Mouse (Mus musculus): Measurements from ENCODE around the gene 2410131K14Rik. TPM values are rescaled to one million over a fixed set of nuclear protein-coding genes. Genes with fewer than 3 reads are reported as not detected.

Gene 2410131K14Rik
- polyA plus RNA-seq, 1 experiment from 2014 or later: 5.1 TPM

GRCm38 (mm10) chr5:118294086-118294864, 49.2 kb downstream of the 2410131K14Rik start:
- peak overlapping the region; percentile 60 for H3K4me2 ChIP-seq (ENCODE audit: low read depth, low read length)
- peak overlapping the region; percentile 26; the same call in 1 of the 2 replicates for H3K9ac ChIP-seq (ENCODE audit: low read length)
- peak; percentile 88 for ATAC-seq (replicated peaks; ENCODE audit: extremely low read depth, insufficient read depth, low FRiP score)
- WGBS: 19% methylated on average over 23 of the region's 23 CpGs
- peak overlapping the region; percentile 69 for H3K27ac ChIP-seq (ENCODE audit: low read length)
- H3K9me3 ChIP-seq (replicated peaks; ENCODE audit: control insufficient read depth, low read length): no peaks in the 10 kb centered on the region
- peaks cover 3% of the 10 kb centered on the region for H3K27me3 ChIP-seq (ENCODE audit: control insufficient read depth, insufficient read depth, low read length)
- peak overlapping the region; percentile 43 for H3K4me3 ChIP-seq (ENCODE audit: low read length)
- H3K36me3 ChIP-seq (ENCODE audit: control insufficient read depth, insufficient read depth): no peaks in the 10 kb centered on the region
- peaks cover 12% of the 10 kb centered on the region for H3K4me1 ChIP-seq (ENCODE audit: control insufficient read depth, insufficient read depth, low read length)

DNA sequence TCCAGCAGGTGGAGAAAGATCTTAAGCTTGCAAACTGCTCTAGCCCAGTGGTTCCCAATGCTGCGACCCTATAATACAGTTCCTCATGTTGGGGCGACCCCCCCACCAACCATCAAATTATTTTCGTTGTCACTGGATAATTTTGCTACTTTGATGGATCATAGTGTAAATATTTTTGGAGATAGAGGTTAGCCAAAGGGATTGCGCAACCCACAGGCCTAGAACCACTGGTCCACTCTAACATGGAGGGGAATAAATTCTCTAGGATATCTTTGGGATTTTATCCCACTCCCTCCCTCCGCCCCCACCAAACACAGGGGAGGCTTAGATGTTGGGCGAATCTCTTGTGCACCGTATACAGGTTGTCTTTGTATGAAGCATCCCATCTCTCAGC, 49.8 kb downstream of the 2410131K14Rik start:
- WGBS: 77% methylated on average over 7 of the region's 7 CpGs
- no peak for ATAC-seq (replicated peaks; ENCODE audit: extremely low read depth, insufficient read depth, low FRiP score)
- no peaks in the 10 kb centered on the region for H3K36me3 ChIP-seq (ENCODE audit: control insufficient read depth, insufficient read depth)
- H3K9ac ChIP-seq (ENCODE audit: low read length): no peak overlapping the region
- H3K9me3 ChIP-seq (replicated peaks; ENCODE audit: control insufficient read depth, low read length): no peaks in the 10 kb centered on the region
- H3K4me3 ChIP-seq (ENCODE audit: low read length): no peak overlapping the region
- H3K4me1 ChIP-seq (ENCODE audit: control insufficient read depth, insufficient read depth, low read length): peaks cover 12% of the 10 kb centered on the region
- H3K27me3 ChIP-seq (ENCODE audit: control insufficient read depth, insufficient read depth, low read length): peaks cover 3% of the 10 kb centered on the region
- H3K27ac ChIP-seq (ENCODE audit: low read length): peak overlapping the region; percentile 69
- H3K4me2 ChIP-seq (ENCODE audit: low read depth, low read length): peak overlapping the region; percentile 60

DNA sequence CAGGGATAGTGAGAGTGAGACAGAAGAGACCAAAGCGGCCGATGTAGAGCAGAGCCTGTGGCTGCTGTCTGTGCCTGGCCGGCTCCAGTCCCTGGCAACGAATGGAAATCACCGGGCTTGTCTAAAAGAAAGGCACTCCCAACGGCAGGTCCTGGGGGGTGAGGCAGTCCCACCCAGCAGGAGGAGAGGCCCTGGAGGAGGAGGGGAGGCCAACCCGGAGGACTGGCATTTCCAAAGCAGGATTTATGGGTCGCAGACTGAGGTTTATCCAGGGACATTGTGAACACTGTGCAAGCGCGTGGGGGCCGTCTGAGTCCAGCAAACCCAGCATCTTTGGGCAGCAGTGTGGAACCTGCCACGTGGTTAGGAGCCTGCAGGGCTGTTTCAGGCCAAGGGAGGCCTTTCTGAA, 52.3 kb downstream of the 2410131K14Rik start:
- Histone ChIP-seq H3K27ac (ENCODE audit: low read length) (no peak overlapping the region), H3K4me2 (ENCODE audit: low read depth, low read length) (no peak overlapping the region), H3K36me3 (ENCODE audit: control insufficient read depth, insufficient read depth) (no peaks in the 10 kb centered on the region), H3K4me1 (ENCODE audit: control insufficient read depth, insufficient read depth, low read length) (peaks cover 12% of the 10 kb centered on the region), H3K4me3 (ENCODE audit: low read length) (no peak overlapping the region), H3K9me3 (replicated peaks; ENCODE audit: control insufficient read depth, low read length) (no peaks in the 10 kb centered on the region), H3K27me3 (ENCODE audit: control insufficient read depth, insufficient read depth, low read length) (no peaks in the 10 kb centered on the region; the same call in 1 of the 2 replicates), H3K9ac (ENCODE audit: low read length) (no peak overlapping the region)
- ATAC-seq (replicated peaks; ENCODE audit: extremely low read depth, insufficient read depth, low FRiP score): no peak
- whole genome bisulfite sequencing: 25% methylated on average over 12 of the region's 12 CpGs

GRCm38 (mm10) chr5:118299720-118300400, 54.8 kb downstream of the 2410131K14Rik start:
- no peaks in the 10 kb centered on the region; the same call in 1 of the 2 replicates for H3K27me3 ChIP-seq (ENCODE audit: control insufficient read depth, insufficient read depth, low read length)
- 77% methylated on average over 11 of the region's 11 CpGs for WGBS
- no peak for ATAC-seq (replicated peaks; ENCODE audit: extremely low read depth, insufficient read depth, low FRiP score)

GRCm38 (mm10) chr5:118302466-118303155, 57.6 kb downstream of the 2410131K14Rik start:
- 66% methylated on average over 9 of the region's 9 CpGs for WGBS

More at GRCm38 (mm10) chr5:118299720-118300400, 54.8 kb downstream of the 2410131K14Rik start:
- no peak overlapping the region for H3K27ac ChIP-seq (ENCODE audit: low read length)
- peaks cover 4% of the 10 kb centered on the region; the same call in 1 of the 2 replicates for H3K4me1 ChIP-seq (ENCODE audit: control insufficient read depth, insufficient read depth, low read length)
- no peak overlapping the region for H3K9ac ChIP-seq (ENCODE audit: low read length)
- no peaks in the 10 kb centered on the region for H3K9me3 ChIP-seq (replicated peaks; ENCODE audit: control insufficient read depth, low read length)
- H3K4me3 ChIP-seq (ENCODE audit: low read length): no peak overlapping the region
- H3K4me2 ChIP-seq (ENCODE audit: low read depth, low read length): no peak overlapping the region
- no peaks in the 10 kb centered on the region for H3K36me3 ChIP-seq (ENCODE audit: control insufficient read depth, insufficient read depth)

DNA sequence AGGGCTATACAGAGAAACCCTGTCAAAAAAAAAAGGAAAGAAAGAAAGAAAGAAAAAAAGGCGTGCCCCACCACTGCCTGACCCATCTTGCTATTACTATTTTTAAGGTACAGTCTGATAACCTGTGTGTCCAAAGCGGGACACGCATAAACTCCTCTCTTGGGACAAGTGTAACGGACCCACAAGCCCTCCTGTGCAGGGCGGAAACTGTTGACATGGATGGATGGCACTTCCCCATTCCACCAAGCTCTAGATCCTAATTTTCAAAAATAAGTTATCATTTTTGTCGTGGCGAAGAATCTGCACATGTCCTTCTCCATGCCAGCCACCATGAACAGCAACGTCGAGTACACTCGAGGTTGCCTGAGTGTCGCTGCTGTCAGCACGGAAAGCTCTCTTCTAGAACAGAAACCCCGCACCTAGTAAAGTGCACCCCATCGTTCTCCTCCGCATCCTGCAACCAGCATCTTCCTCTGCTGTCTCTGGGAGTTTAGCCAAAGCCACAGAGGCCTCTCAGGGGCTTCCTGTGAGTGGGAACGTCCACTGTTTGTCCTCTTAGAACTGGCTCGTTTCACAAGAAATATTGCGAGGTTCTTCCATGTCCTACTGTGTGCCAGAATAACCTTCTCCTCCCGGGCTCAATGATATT, 60.1 kb downstream of the 2410131K14Rik start:
- WGBS: 68% methylated on average over 19 of the region's 19 CpGs
- no peak overlapping the region for H3K4me3 ChIP-seq (ENCODE audit: low read length)
- no peak overlapping the region for H3K9ac ChIP-seq (ENCODE audit: low read length)
- ATAC-seq (replicated peaks; ENCODE audit: extremely low read depth, insufficient read depth, low FRiP score): no peak
- no peaks in the 10 kb centered on the region for H3K9me3 ChIP-seq (replicated peaks; ENCODE audit: control insufficient read depth, low read length)
- H3K27me3 ChIP-seq (ENCODE audit: control insufficient read depth, insufficient read depth, low read length): no peaks in the 10 kb centered on the region
- no peak overlapping the region for H3K4me2 ChIP-seq (ENCODE audit: low read depth, low read length)
- no peak overlapping the region for H3K27ac ChIP-seq (ENCODE audit: low read length)
- H3K36me3 ChIP-seq (ENCODE audit: control insufficient read depth, insufficient read depth): no peaks in the 10 kb centered on the region
- H3K4me1 ChIP-seq (ENCODE audit: control insufficient read depth, insufficient read depth, low read length): no peaks in the 10 kb centered on the region

More at GRCm38 (mm10) chr5:118302466-118303155, 57.6 kb downstream of the 2410131K14Rik start:
- Histone ChIP-seq H3K27ac (ENCODE audit: low read length) (no peak overlapping the region), H3K9me3 (replicated peaks; ENCODE audit: control insufficient read depth, low read length) (no peaks in the 10 kb centered on the region), H3K27me3 (ENCODE audit: control insufficient read depth, insufficient read depth, low read length) (no peaks in the 10 kb centered on the region), H3K9ac (ENCODE audit: low read length) (no peak overlapping the region), H3K4me3 (ENCODE audit: low read length) (no peak overlapping the region), H3K4me1 (ENCODE audit: control insufficient read depth, insufficient read depth, low read length) (0 out of 2 replicates have a peak, but pooled peaks cover under 1% of the 10 kb centered on the region), H3K36me3 (ENCODE audit: control insufficient read depth, insufficient read depth) (no peaks in the 10 kb centered on the region), H3K4me2 (ENCODE audit: low read depth, low read length) (no peak overlapping the region)
- ATAC-seq (replicated peaks; ENCODE audit: extremely low read depth, insufficient read depth, low FRiP score): no peak

- Histone ChIP-seq H3K36me3 (ENCODE audit: control insufficient read depth, insufficient read depth) (no peaks in the 10 kb centered on the region), H3K9ac (ENCODE audit: low read length) (no peak overlapping the region), H3K4me3 (ENCODE audit: low read length) (no peak overlapping the region), H3K9me3 (replicated peaks; ENCODE audit: control insufficient read depth, low read length) (no peaks in the 10 kb centered on the region), H3K27ac (ENCODE audit: low read length) (no peak overlapping the region), H3K4me2 (ENCODE audit: low read depth, low read length) (no peak overlapping the region), H3K27me3 (ENCODE audit: control insufficient read depth, insufficient read depth, low read length) (no peaks in the 10 kb centered on the region), H3K4me1 (ENCODE audit: control insufficient read depth, insufficient read depth, low read length) (no peaks in the 10 kb centered on the region)
- WGBS: 68% methylated on average over 6 of the region's 6 CpGs
- no peak for ATAC-seq (replicated peaks; ENCODE audit: extremely low read depth, insufficient read depth, low FRiP score)
Measured at GRCm38 (mm10) chr5:118310389-118310788, 65.4 kb downstream of the 2410131K14Rik start.

DNA sequence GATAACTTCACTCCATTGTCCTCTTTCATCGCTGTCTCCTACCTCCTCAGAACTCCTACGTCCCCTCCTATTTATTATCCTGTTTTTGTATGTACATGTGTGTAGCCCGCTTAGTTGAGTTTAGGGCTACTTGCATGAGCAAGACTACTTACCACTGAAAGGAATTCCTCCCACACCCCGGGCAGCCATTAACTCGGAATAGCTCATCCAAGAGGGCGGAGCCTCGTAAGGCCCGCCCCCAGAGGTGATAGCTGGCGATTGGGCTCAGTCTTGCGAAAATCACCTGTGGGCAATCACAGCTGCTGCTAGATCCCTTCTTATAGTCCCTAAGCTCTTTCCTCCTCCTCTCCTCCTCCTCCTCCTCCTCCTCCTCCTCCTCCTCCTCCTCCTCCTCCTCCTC, 66.2 kb downstream of the 2410131K14Rik start:
- Histone ChIP-seq H3K36me3 (ENCODE audit: control insufficient read depth, insufficient read depth) (no peaks in the 10 kb centered on the region), H3K4me2 (ENCODE audit: low read depth, low read length) (no peak overlapping the region), H3K27ac (ENCODE audit: low read length) (no peak overlapping the region), H3K27me3 (ENCODE audit: control insufficient read depth, insufficient read depth, low read length) (no peaks in the 10 kb centered on the region), H3K4me1 (ENCODE audit: control insufficient read depth, insufficient read depth, low read length) (peaks cover under 1% of the 10 kb centered on the region), H3K9me3 (replicated peaks; ENCODE audit: control insufficient read depth, low read length) (no peaks in the 10 kb centered on the region), H3K4me3 (ENCODE audit: low read length) (no peak overlapping the region), H3K9ac (ENCODE audit: low read length) (no peak overlapping the region)
- ATAC-seq (replicated peaks; ENCODE audit: extremely low read depth, insufficient read depth, low FRiP score): no peak
- 59% methylated on average over 10 of the region's 10 CpGs for WGBS
